Mouse (Mus musculus) limb, embryonic 12.5 days (tissue): Measurements from ENCODE around the gene Cdkal1. TPM values are rescaled to one million over a fixed set of nuclear protein-coding genes. Genes with fewer than 3 reads are reported as not detected.

Experiments used
- ATAC-seq: fragments of 200-750 bp; cut with Nextera tagmentation; 2 replicates; pipeline ENCODE4 v1.8.0; 2017; ENCODE audit warnings: low read depth, moderate TSS enrichment; ENCODE audit not compliant: insufficient number of reproducible peaks, insufficient read depth, low FRiP score, low TSS enrichment
- H3K27ac ChIP-seq: fragments of 300-500 bp; sonication (generic); 2 replicates; pipeline ENCODE4 v1.5.1; 2016; ENCODE audit warnings: mild to moderate bottlenecking, moderate library complexity
- H3K27me3 ChIP-seq: fragments of 300-500 bp; sonication (generic); 2 replicates; pipeline ENCODE4 v1.6.1; 2016; ENCODE audit warnings: mild to moderate bottlenecking, moderate library complexity
- H3K36me3 ChIP-seq: fragments of 300-500 bp; sonication (generic); 2 replicates; pipeline ENCODE4 v1.6.1; 2016; ENCODE audit warnings: mild to moderate bottlenecking, moderate library complexity
- H3K4me1 ChIP-seq: fragments of 300-500 bp; sonication (generic); replicated peaks from 2 replicates; pipeline ENCODE4 v1.6.1; 2016
- H3K4me2 ChIP-seq: fragments of 300-500 bp; sonication (generic); 2 replicates; pipeline ENCODE4 v1.6.1; 2016; ENCODE audit warnings: mild to moderate bottlenecking, moderate library complexity
- H3K4me3 ChIP-seq: fragments of 300-500 bp; sonication (generic); replicated peaks from 2 replicates; pipeline ENCODE4 v1.5.1; 2016; ENCODE audit warnings: mild to moderate bottlenecking
- H3K9ac ChIP-seq: fragments of 300-500 bp; sonication (generic); replicated peaks from 2 replicates; pipeline ENCODE4 v1.6.1; 2016; ENCODE audit warnings: mild to moderate bottlenecking, moderate library complexity
- H3K9me3 ChIP-seq: fragments of 300-500 bp; sonication (generic); 2 replicates; pipeline ENCODE4 v1.6.1; 2016; ENCODE audit warnings: mild to moderate bottlenecking, moderate library complexity
- WGBS: fragments of 180-500 bp; shearing (Covaris S2); methylation state at CpG from one replicate; pipeline ENCODE4 v1.1.7; 2016; 5-methylcytosine and 5-hydroxymethylcytosine counted together
- polyA plus RNA-seq: library from polyadenylated mRNA; unstranded; fragments of >200 nt; fragmentation: Nextera tagmentation; extraction: Ambion mirVana; gene quantifications from 2 replicates; pipeline ENCODE4 v1.2.1, GENCODE M21; 2016

Cdkal1 gene
- 37.3 and 42.4 TPM in 2 replicates for polyA plus RNA-seq

- peak within 1 kb of the TSS; percentile 92 for H3K27ac ChIP-seq
- peaks cover 17% of the 10 kb centered on the region; the same call in 1 of the 2 replicates for H3K36me3 ChIP-seq
- H3K4me1 ChIP-seq, result peaks cover 16% of the 10 kb centered on the region; the same call in 1 of the 2 replicates
- under 1% methylated on average over 33 of the region's 33 CpGs for WGBS
- no peaks in the 10 kb centered on the region for H3K27me3 ChIP-seq
- H3K4me3 ChIP-seq, result peak within 1 kb of the TSS; percentile 78
- H3K9ac ChIP-seq, result peak within 1 kb of the TSS; percentile 78
- H3K4me2 ChIP-seq, result peak within 1 kb of the TSS; percentile 62
- peak; percentile 79 for ATAC-seq
- H3K9me3 ChIP-seq, result no peaks in the 10 kb centered on the region
Observed at GRCm38 (mm10) chr13:29855281-29856031, at the start of gene Cdkal1. Gene Cdkal1, minus strand, starts transcription at chr13:29855674.

DNA sequence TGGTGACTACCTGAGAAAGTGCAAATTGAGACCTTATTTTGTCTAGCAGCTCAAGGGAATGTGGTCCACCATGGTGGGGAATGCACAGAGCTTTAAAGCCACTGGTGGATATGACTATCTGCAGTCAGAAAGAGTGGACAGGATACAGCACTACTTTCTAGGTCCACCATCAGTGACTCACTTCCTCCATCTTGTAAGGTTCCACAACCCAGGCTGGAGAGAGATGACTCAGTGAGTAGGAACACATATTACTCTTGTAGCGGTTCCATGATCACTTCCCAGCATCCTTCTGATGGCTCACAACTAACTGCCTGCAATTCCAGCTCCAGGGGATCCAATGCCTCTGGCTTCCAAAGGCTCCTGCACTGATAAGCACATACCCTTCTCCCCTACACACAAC lies 47.9 kb upstream of the Cdkal1 start:
- H3K36me3 ChIP-seq, result peaks cover 46% of the 10 kb centered on the region
- 95% methylated on average over 1 of the region's 1 CpGs for WGBS
- no peak for ATAC-seq
- no peaks in the 10 kb centered on the region for H3K4me1 ChIP-seq
- peaks cover 30% of the 10 kb centered on the region for H3K9me3 ChIP-seq
- no peak overlapping the region for H3K4me3 ChIP-seq
- H3K27ac ChIP-seq, result no peak overlapping the region
- no peak overlapping the region for H3K4me2 ChIP-seq
- H3K9ac ChIP-seq, result no peak overlapping the region
- H3K27me3 ChIP-seq, result no peaks in the 10 kb centered on the region

GRCm38 (mm10) chr13:29902676-29903075 lies 47.2 kb upstream of the Cdkal1 start:
- Histone ChIP-seq H3K27ac (no peak overlapping the region), H3K36me3 (peaks cover 40% of the 10 kb centered on the region), H3K4me1 (no peaks in the 10 kb centered on the region), H3K4me2 (no peak overlapping the region), H3K9me3 (peaks cover 33% of the 10 kb centered on the region), H3K9ac (no peak overlapping the region), H3K27me3 (no peaks in the 10 kb centered on the region), H3K4me3 (no peak overlapping the region)
- 96% methylated on average over 1 of the region's 1 CpGs for WGBS
- ATAC-seq, result no peak

- no peaks in the 10 kb centered on the region for H3K4me1 ChIP-seq
- 79% methylated on average over 4 of the region's 4 CpGs for WGBS
- H3K4me2 ChIP-seq, result no peak overlapping the region
- no peaks in the 10 kb centered on the region for H3K27me3 ChIP-seq
- peaks cover 29% of the 10 kb centered on the region for H3K36me3 ChIP-seq
- H3K27ac ChIP-seq, result no peak overlapping the region
- H3K9me3 ChIP-seq, result peaks cover 30% of the 10 kb centered on the region
- no peak for ATAC-seq
- H3K9ac ChIP-seq, result no peak overlapping the region
- H3K4me3 ChIP-seq, result no peak overlapping the region
Observed at GRCm38 (mm10) chr13:29901641-29902040, 46.2 kb upstream of the Cdkal1 start.

GRCm38 (mm10) chr13:29866780-29867179 lies 11.3 kb upstream of the Cdkal1 start:
- ATAC-seq, result no peak
- no peaks in the 10 kb centered on the region for H3K4me1 ChIP-seq
- no peak overlapping the region for H3K9ac ChIP-seq
- H3K27me3 ChIP-seq, result no peaks in the 10 kb centered on the region
- H3K36me3 ChIP-seq, result no peaks in the 10 kb centered on the region
- H3K4me3 ChIP-seq, result no peak overlapping the region
- H3K4me2 ChIP-seq, result no peak overlapping the region
- H3K9me3 ChIP-seq, result no peaks in the 10 kb centered on the region
- 94% methylated on average over 3 of the region's 3 CpGs for WGBS
- no peak overlapping the region for H3K27ac ChIP-seq

GRCm38 (mm10) chr13:29864331-29864730 lies 8.9 kb upstream of the Cdkal1 start:
- Histone ChIP-seq H3K9ac (no peak overlapping the region), H3K36me3 (no peaks in the 10 kb centered on the region), H3K4me3 (no peak overlapping the region), H3K27me3 (no peaks in the 10 kb centered on the region), H3K27ac (no peak overlapping the region), H3K4me1 (no peaks in the 10 kb centered on the region), H3K4me2 (no peak overlapping the region), H3K9me3 (no peaks in the 10 kb centered on the region)
- WGBS, result 64% methylated on average over 6 of the region's 6 CpGs
- no peak for ATAC-seq

- H3K4me3 ChIP-seq, result no peak overlapping the region
- 66% methylated on average over 2 of the region's 2 CpGs for whole genome bisulfite sequencing
- H3K36me3 ChIP-seq, result no peaks in the 10 kb centered on the region
- H3K9me3 ChIP-seq, result no peaks in the 10 kb centered on the region
- no peak overlapping the region for H3K9ac ChIP-seq
- no peak overlapping the region for H3K4me2 ChIP-seq
- ATAC-seq, result no peak
- no peak overlapping the region for H3K27ac ChIP-seq
- no peaks in the 10 kb centered on the region for H3K27me3 ChIP-seq
- no peaks in the 10 kb centered on the region for H3K4me1 ChIP-seq
Observed at GRCm38 (mm10) chr13:29860087-29860486, 4.6 kb upstream of the Cdkal1 start.

DNA sequence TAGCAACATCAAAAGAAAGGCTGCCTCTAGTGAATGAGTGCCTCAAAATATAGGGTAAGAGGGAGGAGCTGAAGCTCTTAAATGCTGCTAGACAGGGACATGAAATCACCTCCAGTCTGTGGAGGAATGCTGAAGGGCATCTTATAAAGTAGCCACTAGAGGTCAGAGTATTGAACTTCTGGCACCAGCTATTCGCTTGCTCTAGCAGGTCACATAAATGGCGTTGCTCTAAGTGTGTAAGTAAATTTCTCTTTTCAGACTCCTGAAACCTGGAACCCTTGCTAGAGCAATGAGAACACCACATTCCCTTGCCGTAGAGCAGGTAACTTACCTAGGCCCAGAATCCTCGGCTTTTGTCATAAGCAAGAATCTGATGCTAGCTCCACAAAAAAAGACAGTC lies 2.0 kb upstream of the Cdkal1 start:
- Histone ChIP-seq H3K4me1 (peaks cover 16% of the 10 kb centered on the region; the same call in 1 of the 2 replicates), H3K27me3 (no peaks in the 10 kb centered on the region), H3K27ac (no peak overlapping the region), H3K9ac (no peak overlapping the region), H3K4me3 (no peak overlapping the region), H3K9me3 (no peaks in the 10 kb centered on the region), H3K4me2 (no peak overlapping the region), H3K36me3 (peaks cover 7% of the 10 kb centered on the region; the same call in 1 of the 2 replicates)
- 22% methylated on average over 4 of the region's 4 CpGs for WGBS
- no peak for ATAC-seq

DNA sequence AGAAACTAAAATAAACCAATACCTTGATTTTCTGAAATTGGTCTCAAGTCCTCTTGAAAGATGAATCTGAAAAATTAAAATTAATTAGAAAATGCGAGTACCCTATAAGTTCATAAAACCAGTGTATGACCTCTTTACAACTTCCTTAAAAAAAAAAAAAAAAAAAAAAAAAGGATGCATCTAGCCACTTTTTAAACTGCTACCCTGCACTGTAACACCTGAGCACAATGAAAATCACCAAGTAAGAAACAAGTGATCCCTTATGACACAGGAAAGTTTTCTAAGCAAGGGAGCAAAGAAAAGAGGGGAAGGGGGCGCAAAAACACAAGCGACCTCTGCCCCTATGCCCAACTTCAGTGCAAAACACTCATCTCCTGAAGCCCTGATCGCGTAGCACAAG lies 598 bp downstream of the Cdkal1 start:
- 1% methylated on average over 5 of the region's 5 CpGs for WGBS
- no peak for ATAC-seq
- peaks cover 23% of the 10 kb centered on the region for H3K36me3 ChIP-seq

GRCm38 (mm10) chr13:29838409-29839047 lies 16.9 kb downstream of the Cdkal1 start:
- Histone ChIP-seq H3K9ac (no peak overlapping the region), H3K9me3 (no peaks in the 10 kb centered on the region), H3K27me3 (no peaks in the 10 kb centered on the region), H3K27ac (no peak overlapping the region), H3K4me3 (no peak overlapping the region), H3K4me1 (no peaks in the 10 kb centered on the region), H3K4me2 (no peak overlapping the region), H3K36me3 (peaks cover 30% of the 10 kb centered on the region)
- ATAC-seq, result no peak
- WGBS, result 59% methylated on average over 5 of the region's 5 CpGs

More for the DNA sequence above, 598 bp downstream of the Cdkal1 start:
- Histone ChIP-seq H3K4me3 (peak overlapping the region; percentile 78), H3K4me2 (peak overlapping the region; percentile 62), H3K9me3 (no peaks in the 10 kb centered on the region), H3K4me1 (peaks cover 16% of the 10 kb centered on the region; the same call in 1 of the 2 replicates), H3K27ac (peak overlapping the region; percentile 92), H3K9ac (peak overlapping the region; percentile 78), H3K27me3 (no peaks in the 10 kb centered on the region)

- Histone ChIP-seq H3K9ac (no peak overlapping the region), H3K4me2 (no peak overlapping the region), H3K4me1 (no peaks in the 10 kb centered on the region), H3K27ac (no peak overlapping the region), H3K36me3 (peaks cover 16% of the 10 kb centered on the region), H3K9me3 (no peaks in the 10 kb centered on the region), H3K27me3 (no peaks in the 10 kb centered on the region), H3K4me3 (no peak overlapping the region)
- ATAC-seq, result no peak
- 42% methylated on average over 4 of the region's 4 CpGs for WGBS
Observed at GRCm38 (mm10) chr13:29835170-29835569, 20.3 kb downstream of the Cdkal1 start.
